Mouse (Mus musculus): ENCODE data around the gene Pheta1. TPM values are rescaled to one million over a fixed set of nuclear protein-coding genes. Genes with fewer than 3 reads are reported as not detected.

Gene Pheta1
- polyA plus RNA-seq, 1 experiment, result 12.9 TPM

GRCm38 (mm10) chr5:121833572-121834240 lies 15.1 kb upstream of the Pheta1 start:
- Histone ChIP-seq H3K4me1 (ENCODE audit: control insufficient read depth, insufficient read depth, low read length) (peaks cover 10% of the 10 kb centered on the region), H3K4me3 (ENCODE audit: insufficient read depth, low read length) (no peak overlapping the region; the same call in 1 of the 2 replicates), H3K27ac (ENCODE audit: insufficient read depth, low read length) (no peak overlapping the region)
- TF ChIP-seq POLR2A (IDR thresholded peaks at IDR 0.05; ENCODE audit: extremely low read depth, insufficient read depth, low read length) (no peak), CTCF (IDR thresholded peaks at IDR 0.05; ENCODE audit: extremely low read depth, insufficient read depth, low read length) (no peak)

DNA sequence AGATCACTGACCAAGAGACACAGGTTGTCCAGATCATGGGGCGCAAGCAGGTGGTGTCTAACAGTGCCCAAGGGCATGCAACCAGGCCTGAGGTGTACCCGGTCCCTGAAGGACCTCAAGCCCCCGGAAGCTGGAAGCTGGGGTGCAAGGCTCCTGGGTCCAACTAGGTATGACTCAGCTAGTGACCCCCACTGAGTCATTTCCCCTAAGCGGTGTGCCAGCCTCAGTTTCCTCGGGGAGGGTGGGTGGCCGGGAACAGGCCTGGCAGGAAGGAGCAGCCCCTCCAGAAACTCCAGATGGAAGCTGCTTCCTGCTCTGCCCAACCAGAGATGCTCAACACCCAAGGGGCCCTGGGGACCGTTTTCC lies 14.6 kb upstream of the Pheta1 start:
- no peak for TF ChIP-seq POLR2A (IDR thresholded peaks at IDR 0.05; ENCODE audit: extremely low read depth, insufficient read depth, low read length)
- TF ChIP-seq CTCF (IDR thresholded peaks at IDR 0.05; ENCODE audit: extremely low read depth, insufficient read depth, low read length), result no peak
- H3K4me1 ChIP-seq (ENCODE audit: control insufficient read depth, insufficient read depth, low read length), result peaks cover 10% of the 10 kb centered on the region
- no peak overlapping the region for H3K27ac ChIP-seq (ENCODE audit: insufficient read depth, low read length)
- H3K4me3 ChIP-seq (ENCODE audit: insufficient read depth, low read length), result no peak overlapping the region; the same call in 1 of the 2 replicates

DNA sequence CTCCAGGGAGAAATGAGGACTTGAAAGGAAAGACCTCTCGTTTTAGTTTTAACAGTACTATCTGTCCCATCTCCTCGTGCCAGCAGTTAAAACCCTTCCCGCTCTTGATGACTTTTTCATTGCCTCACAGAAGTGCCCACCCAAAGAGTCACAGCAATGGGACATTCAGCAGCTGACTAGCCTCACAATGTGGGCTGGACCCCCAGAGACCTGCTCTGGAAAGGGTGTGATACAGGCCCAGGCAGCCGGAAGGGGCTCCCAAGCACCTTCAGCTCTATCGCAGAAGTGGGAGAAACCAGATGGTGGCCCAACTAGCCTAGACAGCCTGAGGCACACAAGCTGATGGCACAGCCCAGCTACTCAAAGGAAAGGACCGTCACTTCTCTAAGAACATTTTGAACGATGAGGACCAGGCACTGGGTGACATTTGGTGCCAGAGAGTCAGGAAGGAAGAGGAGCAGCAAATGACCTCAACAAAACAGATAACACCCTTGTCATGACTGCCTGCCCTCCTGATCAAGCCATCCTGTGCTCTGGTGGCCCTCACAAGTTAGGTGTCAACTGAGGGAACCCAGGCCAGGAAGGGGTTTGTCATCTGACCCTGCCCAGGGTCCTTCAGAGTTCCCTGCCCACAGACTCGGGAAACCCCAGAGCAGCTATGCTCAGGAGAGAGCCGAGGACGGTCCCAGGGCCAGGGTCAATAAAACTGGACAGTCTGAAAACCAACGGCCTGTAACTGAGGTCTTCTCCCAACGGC lies 13.6 kb upstream of the Pheta1 start:
- Histone ChIP-seq H3K4me3 (ENCODE audit: insufficient read depth, low read length) (peak overlapping the region; percentile 74), H3K27ac (ENCODE audit: insufficient read depth, low read length) (no peak overlapping the region), H3K4me1 (ENCODE audit: control insufficient read depth, insufficient read depth, low read length) (peaks cover 10% of the 10 kb centered on the region)
- TF ChIP-seq CTCF (IDR thresholded peaks at IDR 0.05; ENCODE audit: extremely low read depth, insufficient read depth, low read length), result no peak
- no peak for TF ChIP-seq POLR2A (IDR thresholded peaks at IDR 0.05; ENCODE audit: extremely low read depth, insufficient read depth, low read length)

GRCm38 (mm10) chr5:121835949-121836691 lies 12.7 kb upstream of the Pheta1 start:
- H3K27ac ChIP-seq (ENCODE audit: insufficient read depth, low read length), result peak overlapping the region; percentile 96
- no peak for TF ChIP-seq CTCF (IDR thresholded peaks at IDR 0.05; ENCODE audit: extremely low read depth, insufficient read depth, low read length)
- no peak for TF ChIP-seq POLR2A (IDR thresholded peaks at IDR 0.05; ENCODE audit: extremely low read depth, insufficient read depth, low read length)
- peaks cover 10% of the 10 kb centered on the region for H3K4me1 ChIP-seq (ENCODE audit: control insufficient read depth, insufficient read depth, low read length)
- H3K4me3 ChIP-seq (ENCODE audit: insufficient read depth, low read length), result peak overlapping the region; percentile 74

- H3K4me3 ChIP-seq (ENCODE audit: insufficient read depth, low read length), result peak overlapping the region; percentile 74
- TF ChIP-seq CTCF (IDR thresholded peaks at IDR 0.05; ENCODE audit: extremely low read depth, insufficient read depth, low read length) (no peak), POLR2A (IDR thresholded peaks at IDR 0.05; ENCODE audit: extremely low read depth, insufficient read depth, low read length) (peak; percentile 52; the same call in 1 of the 2 replicates)
- peaks cover 10% of the 10 kb centered on the region for H3K4me1 ChIP-seq (ENCODE audit: control insufficient read depth, insufficient read depth, low read length)
- peak overlapping the region; percentile 96 for H3K27ac ChIP-seq (ENCODE audit: insufficient read depth, low read length)
Observed at GRCm38 (mm10) chr5:121836692-121837415, 11.9 kb upstream of the Pheta1 start.

DNA sequence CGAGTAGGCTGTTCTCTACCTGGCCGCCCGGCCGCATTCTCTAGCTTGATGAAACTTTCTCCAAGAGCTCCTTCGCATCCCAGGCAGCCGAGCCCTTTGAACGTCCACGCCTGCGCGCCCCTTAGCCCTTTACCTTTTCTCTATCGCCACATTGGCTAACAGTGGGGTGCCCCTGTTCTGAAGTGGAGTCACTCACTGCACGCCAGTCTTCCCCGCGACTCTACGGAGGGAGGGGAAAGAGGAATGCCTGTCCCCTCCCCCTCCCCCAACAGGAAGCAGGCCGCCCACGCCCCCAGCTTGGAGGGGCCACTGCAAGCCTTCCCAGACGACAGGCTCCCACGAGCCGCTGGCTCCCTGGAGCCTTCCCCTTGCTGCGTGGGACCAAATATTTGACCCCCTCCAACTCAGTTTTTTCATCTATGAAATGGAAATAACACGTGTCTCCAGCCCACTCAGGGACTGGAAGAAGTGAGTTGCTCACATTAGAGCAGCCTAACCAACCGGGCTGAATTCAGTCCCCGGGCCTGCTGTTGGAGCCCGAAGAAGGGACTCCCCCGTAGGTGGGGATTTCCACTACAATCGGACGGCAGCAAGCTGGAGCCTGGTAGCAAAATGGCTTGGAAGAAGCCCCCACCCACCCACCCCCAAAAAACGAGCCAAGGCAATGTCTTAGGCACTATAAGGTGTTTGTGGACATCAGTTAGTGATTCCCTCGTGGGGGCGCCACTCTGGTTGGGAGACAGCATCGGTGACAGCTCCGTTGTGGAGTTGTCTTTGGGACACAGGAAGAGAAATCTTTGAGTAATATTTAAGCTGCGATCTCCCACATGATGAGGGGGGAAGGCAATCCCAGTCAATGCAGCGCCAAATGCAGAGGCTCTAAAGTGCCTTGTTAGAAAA lies 11.1 kb upstream of the Pheta1 start, which contains the start of gene Sh2b3:
Gene Sh2b3 (minus strand): TSS at position 206 of the 900 bp plus-strand sequence.
- H3K4me3 ChIP-seq (ENCODE audit: insufficient read depth, low read length), result peak within 1 kb of the TSS; percentile 74
- peak within 1 kb of the TSS; percentile 96 for H3K27ac ChIP-seq (ENCODE audit: insufficient read depth, low read length)
- peaks cover 10% of the 10 kb centered on the region for H3K4me1 ChIP-seq (ENCODE audit: control insufficient read depth, insufficient read depth, low read length)
- TF ChIP-seq POLR2A (IDR thresholded peaks at IDR 0.05; ENCODE audit: extremely low read depth, insufficient read depth, low read length) (no peak), CTCF (IDR thresholded peaks at IDR 0.05; ENCODE audit: extremely low read depth, insufficient read depth, low read length) (no peak)

DNA sequence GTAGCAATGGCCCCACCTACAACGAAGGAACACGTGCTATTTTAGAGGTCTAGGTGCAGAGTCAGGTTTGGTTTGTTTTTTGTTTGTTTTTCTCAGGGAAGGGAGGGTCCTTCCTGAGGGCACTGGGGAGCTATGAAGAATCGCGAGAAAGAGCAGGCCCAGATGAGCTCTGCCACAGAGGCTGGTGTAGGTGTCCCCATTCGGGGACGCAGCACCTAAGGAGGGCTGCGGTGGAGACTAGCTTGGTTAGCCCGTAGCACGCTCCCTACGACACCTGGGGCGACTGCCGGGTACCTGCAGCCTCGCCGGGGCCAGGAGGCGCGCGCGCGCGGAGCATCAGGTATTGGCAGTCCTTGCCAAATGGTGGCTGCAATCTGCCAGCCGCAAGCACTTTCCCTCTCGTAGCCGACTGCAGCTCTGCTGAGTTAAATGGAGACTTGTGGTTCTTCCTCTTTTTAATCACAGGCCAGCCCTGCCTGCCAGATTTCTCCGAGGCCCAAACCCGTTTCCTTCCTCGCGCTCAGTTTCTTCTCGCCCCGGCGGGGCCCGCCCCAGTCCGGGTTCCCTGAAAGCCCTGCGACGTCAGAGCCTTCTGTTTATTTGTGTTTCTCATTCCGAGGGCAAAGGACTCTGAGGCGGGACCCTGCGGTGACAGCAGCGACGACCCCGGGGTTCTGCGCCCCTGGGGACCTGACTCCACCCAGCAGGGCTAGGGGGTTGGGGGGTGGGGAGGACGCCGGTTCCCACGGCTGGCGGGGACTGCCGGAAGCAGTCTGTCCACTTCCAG lies 10.2 kb upstream of the Pheta1 start:
- Histone ChIP-seq H3K27ac (ENCODE audit: insufficient read depth, low read length) (0 out of 2 replicates have a peak overlapping the region, but pooled peaks have one; percentile 32), H3K4me3 (ENCODE audit: insufficient read depth, low read length) (no peak overlapping the region), H3K4me1 (ENCODE audit: control insufficient read depth, insufficient read depth, low read length) (peaks cover 10% of the 10 kb centered on the region)
- TF ChIP-seq POLR2A (IDR thresholded peaks at IDR 0.05; ENCODE audit: extremely low read depth, insufficient read depth, low read length) (no peak), CTCF (IDR thresholded peaks at IDR 0.05; ENCODE audit: extremely low read depth, insufficient read depth, low read length) (no peak)

DNA sequence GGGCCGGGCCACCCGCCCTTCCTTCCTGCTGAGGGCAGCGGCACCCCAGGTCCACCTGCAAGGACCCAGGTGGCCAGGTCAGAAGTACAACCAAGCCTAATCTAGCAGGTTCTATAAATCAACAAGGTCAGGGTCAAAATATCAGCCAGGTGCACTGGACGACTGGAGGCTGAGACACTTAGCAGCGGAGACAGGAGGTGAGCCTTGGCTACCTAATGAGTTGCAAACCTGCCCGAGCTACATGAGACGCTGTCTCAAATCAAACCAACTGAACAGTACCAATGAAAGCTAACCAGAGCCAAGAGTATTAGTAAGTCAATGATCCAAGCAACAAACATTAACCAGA lies 9.7 kb upstream of the Pheta1 start:
- Histone ChIP-seq H3K27ac (ENCODE audit: insufficient read depth, low read length) (no peak overlapping the region; the same call in 1 of the 2 replicates), H3K4me1 (ENCODE audit: control insufficient read depth, insufficient read depth, low read length) (peaks cover 8% of the 10 kb centered on the region), H3K4me3 (ENCODE audit: insufficient read depth, low read length) (no peak overlapping the region)
- no peak for TF ChIP-seq CTCF (IDR thresholded peaks at IDR 0.05; ENCODE audit: extremely low read depth, insufficient read depth, low read length)

Measured in cortical plate, adult 2 months (tissue).